Mouse (Mus musculus) mesoderm, embryonic 11.5 days (tissue): ENCODE data around the gene Acot2.
"Not testable (repeated sequence)": the region's sequence is repeated elsewhere in the genome, so short reads cannot be mapped to it uniquely, and the experiment has no call there.

Source experiments
- DNase-seq: peaks from one replicate; pipeline ENCODE4 v3.0.0-alpha.2; 2012; ENCODE audit warnings: low read depth, low spot score

Gene Acot2

GRCm38 (mm10) chr12:83998341-83999107 is 10.9 kb downstream of the Acot2 start:
- DNase-seq, result no peak

GRCm38 (mm10) chr12:83999237-83999636 is 11.6 kb downstream of the Acot2 start:
- DNase-seq, result not testable (repeated sequence)

GRCm38 (mm10) chr12:84000418-84000817 is 12.8 kb downstream of the Acot2 start:
- DNase-seq, result no peak

- no peak for DNase-seq
Measured at GRCm38 (mm10) chr12:84003866-84004265, 16.2 kb downstream of the Acot2 start.

GRCm38 (mm10) chr12:84008251-84008650 is 20.6 kb downstream of the Acot2 start:
- no peak for DNase-seq

- DNase-seq, result no peak
Measured at GRCm38 (mm10) chr12:84008729-84009128, 21.1 kb downstream of the Acot2 start.

GRCm38 (mm10) chr12:84009171-84009965 is 21.7 kb downstream of the Acot2 start, which contains the start of gene Acot1:
Gene Acot1, plus strand, starts transcription at chr12:84009490.
- DNase-seq, result peak; percentile 85

- no peak for DNase-seq
Measured at GRCm38 (mm10) chr12:84010201-84010600, 22.5 kb downstream of the Acot2 start.

- DNase-seq, result peak; percentile 74
Measured at GRCm38 (mm10) chr12:84011251-84012040, 23.8 kb downstream of the Acot2 start.

- no peak for DNase-seq
Measured at GRCm38 (mm10) chr12:84013130-84013529, 25.5 kb downstream of the Acot2 start.

GRCm38 (mm10) chr12:84013701-84014100 is 26.0 kb downstream of the Acot2 start:
- no peak for DNase-seq

- not testable (repeated sequence) for DNase-seq
Measured at GRCm38 (mm10) chr12:84020528-84020927, 32.9 kb downstream of the Acot2 start.

GRCm38 (mm10) chr12:84022266-84022665 is 34.6 kb downstream of the Acot2 start:
- DNase-seq, result not testable (repeated sequence)

GRCm38 (mm10) chr12:84023052-84023745 is 35.5 kb downstream of the Acot2 start:
- no peak for DNase-seq

- no peak for DNase-seq
Measured at GRCm38 (mm10) chr12:84025888-84026287, 38.2 kb downstream of the Acot2 start.

GRCm38 (mm10) chr12:84028328-84028727 is 40.7 kb downstream of the Acot2 start:
- DNase-seq, result not testable (repeated sequence)

- DNase-seq, result not testable (repeated sequence)
Measured at GRCm38 (mm10) chr12:84029043-84029442, 41.4 kb downstream of the Acot2 start.

GRCm38 (mm10) chr12:84030659-84031332 is 43.1 kb downstream of the Acot2 start:
- DNase-seq, result peak; percentile 71

GRCm38 (mm10) chr12:84032854-84033253 is 45.2 kb downstream of the Acot2 start:
- no peak for DNase-seq

- not testable (repeated sequence) for DNase-seq
Measured at GRCm38 (mm10) chr12:84033302-84033701, 45.6 kb downstream of the Acot2 start.

- no peak for DNase-seq
Measured at GRCm38 (mm10) chr12:84034108-84034507, 46.4 kb downstream of the Acot2 start.
